Mouse (Mus musculus) thymus, postnatal 0 days (tissue): ENCODE measurements around the gene Syk. TPM values are rescaled to one million over a fixed set of nuclear protein-coding genes. Genes with fewer than 3 reads are reported as not detected.

Experiments used
- DNase-seq: peaks from one replicate; pipeline ENCODE4 v3.0.0-alpha.2; 2015; ENCODE audit warnings: low spot score
- polyA plus RNA-seq: library from polyadenylated mRNA; unstranded; fragments of >200 nt; fragmentation: Nextera tagmentation; extraction: Ambion mirVana; gene quantifications from 2 replicates; pipeline ENCODE4 v1.2.1, GENCODE M21; 2015

The Syk gene
- polyA plus RNA-seq, 1 experiment from 2014 or later: 8.9 TPM

GRCm38 (mm10) chr13:52566777-52567176 is 16.2 kb upstream of the Syk start:
- DNase-seq: peak; percentile 30

- DNase-seq: no peak
Measured at GRCm38 (mm10) chr13:52569194-52569769, 13.7 kb upstream of the Syk start.

DNA sequence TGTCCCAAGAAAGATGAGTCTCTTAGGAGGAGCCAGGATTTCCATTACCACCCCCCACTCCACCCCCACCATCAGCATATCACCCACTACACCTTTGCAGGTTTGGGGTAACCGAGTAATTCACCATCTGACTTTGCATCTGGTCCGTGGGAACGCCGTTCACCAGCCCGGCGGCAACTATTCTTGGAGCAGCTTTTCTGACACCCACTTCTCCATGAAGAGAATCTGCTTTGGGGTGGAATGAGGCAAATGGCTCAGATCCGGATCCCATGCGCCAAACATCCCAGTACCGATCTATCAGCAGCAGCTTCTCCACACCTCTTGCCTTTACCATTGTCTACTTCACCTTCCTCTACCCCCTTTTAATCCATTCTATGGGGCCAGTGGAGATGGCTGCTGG is 12.7 kb upstream of the Syk start:
- DNase-seq: no peak

- no peak for DNase-seq
Measured at GRCm38 (mm10) chr13:52571591-52572384, 11.2 kb upstream of the Syk start.

GRCm38 (mm10) chr13:52572451-52573446 is 10.2 kb upstream of the Syk start:
- no peak for DNase-seq

GRCm38 (mm10) chr13:52574311-52574710 is 8.7 kb upstream of the Syk start:
- DNase-seq: peak; percentile 23

DNA sequence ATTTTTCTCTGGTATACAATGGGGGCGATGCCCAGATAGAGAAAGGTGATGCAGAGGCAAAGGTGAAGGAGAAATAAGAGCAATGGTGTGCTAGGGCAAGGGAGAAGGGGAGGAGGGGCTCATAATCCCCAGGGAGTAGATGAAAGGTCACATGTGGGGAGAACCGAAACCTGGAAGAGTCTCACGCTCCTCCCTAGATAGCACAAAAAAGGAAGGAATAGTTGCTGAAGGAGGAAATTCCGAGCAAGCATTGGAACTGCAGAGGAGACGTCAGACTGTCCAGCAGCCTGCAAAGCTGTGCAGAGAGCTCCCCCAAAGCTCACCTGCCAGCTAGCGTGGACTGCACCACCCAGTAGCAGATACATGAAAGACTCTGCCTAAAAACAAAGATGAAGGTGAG is 7.5 kb upstream of the Syk start:
- no peak for DNase-seq

GRCm38 (mm10) chr13:52576021-52576614 is 6.9 kb upstream of the Syk start:
- no peak for DNase-seq

DNA sequence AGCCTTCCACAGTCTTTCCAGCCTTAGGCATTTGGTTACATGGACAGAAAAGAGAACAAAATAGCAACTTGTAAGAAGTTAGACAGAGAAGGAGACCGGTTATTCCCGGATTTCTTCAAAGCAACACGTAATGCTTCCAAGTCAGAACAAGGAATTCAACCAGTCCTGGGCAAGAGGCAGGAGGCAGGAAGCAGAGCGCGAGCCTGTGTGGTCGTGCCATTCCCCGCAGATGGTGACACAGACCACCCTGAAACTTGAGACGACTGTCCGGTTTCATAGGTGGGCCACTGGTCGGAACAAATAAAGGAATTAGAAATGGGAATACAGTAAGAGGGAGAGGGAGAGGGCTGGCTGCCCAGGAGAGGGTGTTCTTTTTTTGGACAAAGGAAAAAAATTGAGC is 6.1 kb upstream of the Syk start:
- no peak for DNase-seq

GRCm38 (mm10) chr13:52577326-52577920 is 5.5 kb upstream of the Syk start:
- no peak for DNase-seq

GRCm38 (mm10) chr13:52577939-52578338 is 5.0 kb upstream of the Syk start:
- DNase-seq: no peak

- DNase-seq: no peak
Measured at GRCm38 (mm10) chr13:52578776-52579175, 4.2 kb upstream of the Syk start.

DNA sequence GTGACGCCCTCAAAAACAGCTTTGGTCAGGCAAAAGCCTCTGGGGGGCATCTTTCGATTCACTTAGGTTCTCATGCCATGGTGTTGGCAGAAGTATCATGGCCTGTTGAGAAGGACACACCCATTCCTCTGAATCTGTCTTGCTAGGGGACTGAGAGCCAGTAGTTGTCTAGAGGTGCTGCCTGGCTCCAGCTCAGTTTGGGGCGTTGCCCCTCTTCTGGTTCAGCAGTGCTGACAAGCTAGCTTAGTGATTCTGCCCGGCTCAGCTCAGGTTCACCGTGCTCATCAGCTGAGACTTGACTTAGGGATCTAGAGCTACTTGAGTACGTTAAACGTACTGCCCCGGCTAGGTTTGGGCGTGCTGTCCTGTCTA is 481 bp upstream of the Syk start:
- no peak for DNase-seq

DNA sequence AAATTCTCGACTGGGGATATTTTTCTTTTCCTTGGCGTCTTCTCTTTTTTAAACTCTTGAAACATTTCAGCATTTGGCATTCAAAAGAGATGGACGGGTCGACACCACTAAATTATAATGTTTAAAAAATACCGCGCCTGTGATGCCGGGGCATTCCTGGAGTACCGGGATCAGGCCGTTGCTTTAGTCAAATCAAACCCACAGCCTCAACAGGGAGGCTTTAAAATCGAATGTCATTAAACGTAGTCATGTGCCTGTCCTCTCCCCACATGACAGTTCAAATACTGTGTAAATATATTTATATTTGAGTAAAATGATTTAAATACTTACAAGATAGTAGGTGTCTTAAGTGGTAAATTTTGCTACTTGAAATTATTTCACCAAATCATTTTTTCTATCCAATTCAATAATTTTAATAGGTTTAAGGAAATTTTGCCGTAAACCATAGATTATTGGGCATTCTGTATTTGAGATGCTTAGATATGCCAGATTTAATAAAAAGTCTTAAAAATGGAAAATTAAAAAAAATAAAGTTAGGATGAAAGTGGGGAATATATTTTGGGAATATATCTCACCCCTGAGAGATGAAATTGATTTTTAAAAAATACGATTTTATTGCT is 1.1 kb downstream of the Syk start:
- DNase-seq: no peak

- DNase-seq: peak; percentile 84
Measured at GRCm38 (mm10) chr13:52584654-52585455, 1.9 kb downstream of the Syk start.

GRCm38 (mm10) chr13:52587761-52588160 is 4.8 kb downstream of the Syk start:
- no peak for DNase-seq

GRCm38 (mm10) chr13:52589043-52589442 is 6.1 kb downstream of the Syk start:
- DNase-seq: no peak

DNA sequence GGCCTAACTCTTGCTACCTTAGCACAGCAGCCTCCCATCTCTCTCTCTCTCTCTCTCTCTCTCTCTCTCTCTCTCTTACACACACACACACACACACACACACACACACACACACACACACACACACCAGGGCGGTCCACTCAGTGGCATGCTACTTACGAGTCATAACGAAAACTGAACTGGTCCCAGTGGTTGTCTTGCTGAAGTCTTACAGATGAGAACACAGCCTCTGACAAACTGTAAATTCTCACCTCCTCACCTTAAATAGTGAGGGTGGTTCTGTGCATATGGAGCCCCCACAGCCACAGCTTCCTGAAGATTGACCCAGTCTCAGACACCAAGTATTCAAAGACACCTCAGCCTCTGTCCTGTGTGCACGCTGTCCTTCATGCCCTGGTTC is 8.9 kb downstream of the Syk start:
- no peak for DNase-seq

- peak; percentile 24 for DNase-seq
Measured at GRCm38 (mm10) chr13:52596692-52597091, 13.7 kb downstream of the Syk start.
